Mouse (Mus musculus) bone marrow, adult 2 months (tissue): ENCODE data around the gene Pik3cb.

Experiments
- CTCF ChIP-seq: fragments of 200-500 bp; IDR thresholded peaks from 2 replicates; pipeline ENCODE4 v1.5.1; 2011; ENCODE audit warnings: low read length, control low read depth; ENCODE audit not compliant: control insufficient read depth, insufficient read depth
- POLR2A ChIP-seq: fragments of 200-500 bp; IDR thresholded peaks from 2 replicates; pipeline ENCODE4 v1.6.1; 2011; ENCODE audit warnings: low read depth, mild to moderate bottlenecking, control low read depth, low read length, borderline replicate concordance; ENCODE audit not compliant: control insufficient read depth

- no peak for TF ChIP-seq CTCF
- TF ChIP-seq POLR2A: no peak
These were observed 1.0 kb downstream of the Pik3cb start for GRCm38 (mm10) chr9:99139194-99140023.
